Mouse (Mus musculus) spleen, postnatal 10 days (tissue): ENCODE measurements around the gene Pla2g6.

Experiments used
- DNase-seq, 2 experiments: peaks; one replicate each; pipeline ENCODE4 v3.0.0; 2021 to 2022; ENCODE audit warnings: low spot score in 2 of 2

The Pla2g6 gene

GRCm38 (mm10) chr15:79322991-79323790, 5.0 kb downstream of the Pla2g6 start:
- peak; percentile 31 to 50 for DNase-seq

- no peak for DNase-seq
These were observed 5.8 kb downstream of the Pla2g6 start for GRCm38 (mm10) chr15:79322281-79322990.

GRCm38 (mm10) chr15:79321733-79322190, 6.4 kb downstream of the Pla2g6 start:
- no peak for DNase-seq

GRCm38 (mm10) chr15:79313848-79314369, 14.3 kb downstream of the Pla2g6 start:
- DNase-seq = no peak

GRCm38 (mm10) chr15:79307861-79308260, 20.3 kb downstream of the Pla2g6 start:
- DNase-seq = no peak

GRCm38 (mm10) chr15:79306043-79306637, 22.1 kb downstream of the Pla2g6 start:
- no peak for DNase-seq

GRCm38 (mm10) chr15:79304832-79305231, 23.4 kb downstream of the Pla2g6 start:
- no peak for DNase-seq

GRCm38 (mm10) chr15:79303725-79304124, 24.5 kb downstream of the Pla2g6 start:
- no peak for DNase-seq

GRCm38 (mm10) chr15:79299563-79300155, 28.5 kb downstream of the Pla2g6 start:
- no peak for DNase-seq

- no peak for DNase-seq
These were observed 29.6 kb downstream of the Pla2g6 start for GRCm38 (mm10) chr15:79298553-79298952.

GRCm38 (mm10) chr15:79292779-79293178, 35.4 kb downstream of the Pla2g6 start:
- no peak for DNase-seq

- DNase-seq = no peak
These were observed 37.9 kb downstream of the Pla2g6 start for GRCm38 (mm10) chr15:79290340-79290739.

GRCm38 (mm10) chr15:79289441-79289840, 38.7 kb downstream of the Pla2g6 start:
- DNase-seq = no peak

GRCm38 (mm10) chr15:79288387-79288786, 39.8 kb downstream of the Pla2g6 start:
- no peak for DNase-seq

- no peak for DNase-seq
These were observed 41.1 kb downstream of the Pla2g6 start for GRCm38 (mm10) chr15:79287091-79287490.

- no peak for DNase-seq
These were observed 42.0 kb downstream of the Pla2g6 start for GRCm38 (mm10) chr15:79286141-79286540.

GRCm38 (mm10) chr15:79285399-79285798, 42.8 kb downstream of the Pla2g6 start, which contains the start of gene Baiap2l2:
Baiap2l2 (minus strand) TSS chr15:79285537.
- no peak for DNase-seq

- no peak for DNase-seq
These were observed 44.8 kb downstream of the Pla2g6 start for GRCm38 (mm10) chr15:79283371-79283770.

- no peak for DNase-seq
These were observed 45.8 kb downstream of the Pla2g6 start for GRCm38 (mm10) chr15:79282434-79282833.

- peak in 1 of 2 experiments; percentile 54 for DNase-seq
These were observed 46.8 kb downstream of the Pla2g6 start for GRCm38 (mm10) chr15:79281389-79281788.

- no peak for DNase-seq
These were observed 47.3 kb downstream of the Pla2g6 start for GRCm38 (mm10) chr15:79280850-79281249.

- DNase-seq = peak in 1 of 2 experiments; percentile 55
These were observed 48.0 kb downstream of the Pla2g6 start for GRCm38 (mm10) chr15:79280209-79280608.
